In genomic region chr1:179087033-179087998, GRCm38 (mm10) we compare ENCODE assay signal across 9 mouse cellular contexts.
DNase-seq lines count a peak whose midpoint lies in the region; ATAC-seq and TF ChIP-seq lines count a peak whose summit lies in the region.
"Had no signal": no experiment of that assay in that cellular context is flagged by ENCODE, and none has a peak within 500 bp of the region (broad histone marks: within the 10 kb centered on the region; RNA-seq: fewer than 3 reads in every experiment).

No protein-coding gene starts in this region.

- H3K4me2 ChIP-seq in kidney, postnatal 0 days (ENCODE audit: low read length), result no peak overlapping the region

- H3K9ac ChIP-seq in kidney, postnatal 0 days (ENCODE audit: low read depth, low read length), result no peak overlapping the region

- no peaks in the 10 kb centered on the region for H3K9me3 ChIP-seq in kidney, postnatal 0 days (replicated peaks; ENCODE audit: low read length)
- peaks cover 3% of the 10 kb centered on the region; the same call in 1 of the 2 replicates for H3K9me3 ChIP-seq in forebrain, embryonic 10.5 days

- 54% methylated on average over 6 of the region's 6 CpGs for whole genome bisulfite sequencing in kidney, postnatal 0 days
- 57% methylated on average over 6 of the region's 6 CpGs for WGBS in forebrain, embryonic 10.5 days

- ATAC-seq in Patski, result no peak
- ATAC-seq in kidney, postnatal 0 days (replicated peaks; ENCODE audit: low FRiP score, low read depth), result no peak; the same call in 1 of the 2 replicates
- peak; percentile 83 for ATAC-seq in megakaryocyte progenitor cell, adult 5-6 weeks (replicated peaks; ENCODE audit: poor library complexity)

- POLR2A ChIA-PET in Patski (lab: Charles Lee), result interaction anchor here (0.8 kb wide), 1 partner anchor 32 kb away, joined by 3 read pairs; no protein-coding TSS in a partner anchor

- peak; percentile 57 for DNase-seq in layer of hippocampus, adult 11-12 months (ENCODE audit: low spot score)
- DNase-seq in layer of hippocampus, postnatal 10 days (ENCODE audit: low spot score in 2 of 2), result no peak
- peak; percentile 25 for DNase-seq in Patski (ENCODE audit: low read depth, low spot score)
- peak; percentile 76 to 79 for DNase-seq in cerebellum, postnatal 14 days
- peak; percentile 71 for DNase-seq in kidney, postnatal 0 days (ENCODE audit: low spot score)
- DNase-seq in right cerebral cortex, postnatal 25 days, result no peak
- no peak for DNase-seq in forebrain, embryonic 10.5 days (ENCODE audit: extremely low spot score, low spot score)

- CTCF ChIA-PET in Patski (lab: Charles Lee), result no interaction called here

- H3K4me1 ChIP-seq in kidney, postnatal 0 days (replicated peaks; ENCODE audit: insufficient read depth, low read length), result 0 out of 2 replicates have a peak, but pooled peaks cover 9% of the 10 kb centered on the region
- H3K4me1 ChIP-seq in forebrain, embryonic 10.5 days, result peaks cover 24% of the 10 kb centered on the region

- H3K36me3 ChIP-seq in kidney, postnatal 0 days (ENCODE audit: insufficient read depth, low read length), result no peaks in the 10 kb centered on the region
- no peaks in the 10 kb centered on the region for H3K36me3 ChIP-seq in forebrain, embryonic 10.5 days (replicated peaks)

- no peaks in the 10 kb centered on the region for H3K27me3 ChIP-seq in Patski
- no peaks in the 10 kb centered on the region for H3K27me3 ChIP-seq in kidney, postnatal 0 days (ENCODE audit: insufficient read depth, low read length)
- no peaks in the 10 kb centered on the region for H3K27me3 ChIP-seq in forebrain, embryonic 10.5 days (ENCODE audit: poor library complexity, severe bottlenecking)

- TF ChIP-seq CTCF in Patski (IDR thresholded peaks at IDR 0.05), result peak; percentile 65
- peak; percentile 72 for TF ChIP-seq CTCF in kidney, postnatal 0 days (IDR thresholded peaks at IDR 0.05; ENCODE audit: low read depth)

- H3K27ac ChIP-seq in kidney, postnatal 0 days, result no peak overlapping the region
- no peak overlapping the region; the same call in 1 of the 2 replicates for H3K27ac ChIP-seq in forebrain, embryonic 10.5 days
- H3K27ac ChIP-seq: macrophage had no signal

- in situ Hi-C loops in Patski (cut with MboI; ENCODE audit: low pct_unique_long_range_greater_than_20kb), result no loop called here

- no peak overlapping the region for H3K4me3 ChIP-seq in kidney, postnatal 0 days (replicated peaks; ENCODE audit: low read depth, low read length)
- no peak overlapping the region for H3K4me3 ChIP-seq in forebrain, embryonic 10.5 days

Comparison
In these comparisons a context has a peak if more than half of its experiments do, and no peak if none do; other contexts are left out.
1. DNase-seq: peak in layer of hippocampus, adult 11-12 months (single experiment), Patski (single experiment), cerebellum, postnatal 14 days (2 of 2) and kidney, postnatal 0 days (single experiment); none in layer of hippocampus, postnatal 10 days (0 of 2), right cerebral cortex, postnatal 25 days (single experiment) and forebrain, embryonic 10.5 days (single experiment).